Mouse (Mus musculus): Measurements from ENCODE around the gene Sbk2.

DNA sequence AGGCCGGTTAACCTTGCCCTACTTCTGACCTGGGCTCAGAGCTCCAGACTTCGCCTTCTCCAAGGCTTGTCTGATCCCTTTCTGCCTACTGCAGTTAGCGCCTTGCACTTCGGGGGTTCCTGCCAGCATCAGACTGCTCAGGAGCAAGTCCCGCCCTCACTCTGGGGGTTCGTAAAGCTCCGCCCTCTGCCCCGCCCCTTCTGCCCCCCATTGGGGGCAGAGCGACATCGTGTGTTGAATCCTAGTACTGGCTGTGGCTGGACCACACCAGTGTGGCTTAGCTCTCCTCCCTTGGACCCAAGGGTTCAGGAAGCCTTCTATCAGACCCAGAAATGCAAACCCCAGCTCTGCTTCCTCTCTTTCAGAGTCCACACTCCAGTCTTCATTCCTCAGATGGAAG, at the start of gene Sbk2:
- TF ChIP-seq CTCF (IDR thresholded peaks at IDR 0.05; ENCODE audit: low read depth): peak; percentile 74
- no peak for TF ChIP-seq EP300 (IDR thresholded peaks at IDR 0.05; ENCODE audit: low read depth)
